Mouse (Mus musculus): ENCODE data around the gene Mdm4.

Mdm4 gene

GRCm38 (mm10) chr1:132922257-132922656 lies 108.1 kb downstream of the Mdm4 start:
- in situ Hi-C loops (cut with MboI; ENCODE audit: low pct_unique_long_range_greater_than_20kb in 1 of 2, low sequenced_read_pairs in 2 of 2, unreplicated experiment in 1 of 2), result no loop called here

- in situ Hi-C loops (cut with MboI; ENCODE audit: low pct_unique_long_range_greater_than_20kb in 1 of 2, low sequenced_read_pairs in 2 of 2, unreplicated experiment in 1 of 2), result no loop called here
Measured at GRCm38 (mm10) chr1:132921071-132921470, 109.3 kb downstream of the Mdm4 start.

GRCm38 (mm10) chr1:132919258-132919657 lies 111.1 kb downstream of the Mdm4 start:
- in situ Hi-C loops (cut with MboI; ENCODE audit: low pct_unique_long_range_greater_than_20kb in 1 of 2, low sequenced_read_pairs in 2 of 2, unreplicated experiment in 1 of 2), result no loop called here

- in situ Hi-C loops (cut with MboI; ENCODE audit: low pct_unique_long_range_greater_than_20kb in 1 of 2, low sequenced_read_pairs in 2 of 2, unreplicated experiment in 1 of 2), result no loop called here
Measured at GRCm38 (mm10) chr1:132918117-132918680, 112.2 kb downstream of the Mdm4 start.

GRCm38 (mm10) chr1:132917554-132917953 lies 112.8 kb downstream of the Mdm4 start:
- in situ Hi-C loops (cut with MboI; ENCODE audit: low pct_unique_long_range_greater_than_20kb in 1 of 2, low sequenced_read_pairs in 2 of 2, unreplicated experiment in 1 of 2), result no loop called here

- in situ Hi-C loops (cut with MboI; ENCODE audit: low pct_unique_long_range_greater_than_20kb in 1 of 2, low sequenced_read_pairs in 2 of 2, unreplicated experiment in 1 of 2), result no loop called here
Measured at GRCm38 (mm10) chr1:132915849-132916493, 114.4 kb downstream of the Mdm4 start.

- in situ Hi-C loops (cut with MboI; ENCODE audit: low pct_unique_long_range_greater_than_20kb in 1 of 2, low sequenced_read_pairs in 2 of 2, unreplicated experiment in 1 of 2), result no loop called here
Measured at GRCm38 (mm10) chr1:132910414-132911041, 119.8 kb downstream of the Mdm4 start.

- in situ Hi-C loops (cut with MboI; ENCODE audit: low pct_unique_long_range_greater_than_20kb in 1 of 2, low sequenced_read_pairs in 2 of 2, unreplicated experiment in 1 of 2), result no loop called here
Measured at GRCm38 (mm10) chr1:132909951-132910350, 120.4 kb downstream of the Mdm4 start.

Data from mouse embryonic stem cell (cell line).